Mouse (Mus musculus) right cerebral cortex, postnatal 25 days (tissue): Measurements from ENCODE around the gene Gm21560.
"Not testable (repeated sequence)": the region's sequence is repeated elsewhere in the genome, so short reads cannot be mapped to it uniquely, and the experiment has no call there.

Experiments used
- DNase-seq: peaks from one replicate; pipeline ENCODE4 v3.0.0; 2022

Gm21560 gene

DNA sequence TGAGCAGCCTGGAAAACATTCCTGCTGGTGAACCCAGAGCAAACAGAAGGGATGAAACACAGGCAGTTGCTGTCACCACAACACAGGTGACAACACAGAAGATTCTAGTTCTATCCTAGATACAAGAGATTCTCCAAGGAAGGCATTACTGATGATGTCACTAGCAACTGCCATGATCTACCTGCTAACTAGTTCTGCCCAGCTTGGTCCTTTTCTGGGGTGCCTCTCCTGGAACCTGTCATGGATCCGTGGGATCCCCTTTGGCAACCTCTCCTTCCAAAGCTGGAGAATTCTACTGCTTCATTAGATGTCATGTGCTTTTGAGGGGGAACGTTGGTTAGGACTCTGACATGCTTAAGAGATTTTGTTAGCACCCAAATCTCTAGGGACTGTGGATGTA lies at the start of gene Gm21560:
Gene Gm21560, minus strand, starts transcription at position 101 of the 400 bp plus-strand sequence.
- DNase-seq: not testable (repeated sequence)

DNA sequence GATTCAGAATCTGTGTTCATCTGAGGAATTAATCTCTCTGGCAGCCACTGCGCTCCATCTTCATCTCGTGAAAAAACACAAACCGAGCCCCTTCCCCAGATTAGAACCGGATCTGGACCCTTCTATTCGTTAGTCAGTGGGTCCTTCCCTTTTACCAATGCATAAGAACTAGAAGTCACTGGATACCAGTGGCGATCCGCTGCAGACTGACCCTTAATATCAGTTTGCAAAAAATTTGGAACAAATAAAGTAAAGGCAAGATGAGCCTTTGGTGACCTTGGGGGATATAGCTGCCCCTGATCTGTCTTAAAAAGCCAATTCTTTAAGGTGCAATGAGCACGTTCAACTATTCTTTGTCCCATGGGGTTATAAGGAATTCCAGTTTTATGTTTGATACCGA lies 55.6 kb downstream of the Gm21560 start:
- not testable (repeated sequence) for DNase-seq

DNA sequence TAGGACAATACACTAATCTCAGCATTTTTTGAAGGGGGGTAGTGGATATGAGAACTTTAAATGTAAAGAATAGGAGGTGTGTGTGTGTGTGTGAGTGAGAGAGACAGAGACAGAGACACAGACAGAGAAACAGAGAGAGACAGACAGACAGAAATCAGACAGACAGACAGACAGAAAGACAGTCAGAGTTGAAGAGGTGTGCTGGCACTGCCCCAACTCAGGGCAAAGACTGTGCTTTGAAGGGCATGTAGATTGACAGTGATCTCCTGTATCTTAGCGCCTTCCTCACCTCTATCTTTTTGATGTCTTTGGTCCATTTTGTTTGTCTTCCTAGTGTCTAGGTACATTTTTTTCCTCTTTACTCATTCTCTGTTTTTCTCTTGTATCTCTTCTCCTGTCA lies 58.0 kb downstream of the Gm21560 start:
- not testable (repeated sequence) for DNase-seq
